Mouse (Mus musculus) adrenal gland, postnatal 0 days (tissue): Measurements from ENCODE around the gene Gm9. TPM values are rescaled to one million over a fixed set of nuclear protein-coding genes. Genes with fewer than 3 reads are reported as not detected.

Experiments
- polyA plus RNA-seq: library from polyadenylated mRNA; unstranded; fragments of >200 nt; fragmentation: Nextera tagmentation; extraction: Ambion mirVana; gene quantifications from 2 replicates; pipeline ENCODE4 v1.2.1, GENCODE M21; 2015

Gene Gm9
- not detected in 2 replicates for polyA plus RNA-seq

DNA sequence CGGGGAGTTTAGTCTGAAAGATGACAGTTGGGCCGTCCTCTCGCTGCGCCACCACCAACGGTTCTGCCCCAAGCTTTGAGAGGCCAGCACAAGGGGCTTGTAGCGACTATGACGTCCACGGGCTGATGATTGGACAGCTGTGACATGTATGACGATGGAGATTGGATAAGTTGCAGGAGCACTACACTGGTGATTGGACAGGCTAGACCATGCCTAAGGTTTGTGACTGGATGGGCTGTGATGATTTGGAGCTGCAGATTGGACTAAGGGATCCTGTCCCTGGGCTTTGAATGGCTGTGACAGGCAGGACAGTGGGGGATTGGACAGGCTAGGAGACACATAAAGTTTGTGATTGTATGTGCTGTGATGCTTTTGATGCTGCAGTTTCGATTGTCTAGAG is at the start of gene Gm9:
Gene Gm9, minus strand, starts transcription at position 101 of the 400 bp plus-strand sequence.

DNA sequence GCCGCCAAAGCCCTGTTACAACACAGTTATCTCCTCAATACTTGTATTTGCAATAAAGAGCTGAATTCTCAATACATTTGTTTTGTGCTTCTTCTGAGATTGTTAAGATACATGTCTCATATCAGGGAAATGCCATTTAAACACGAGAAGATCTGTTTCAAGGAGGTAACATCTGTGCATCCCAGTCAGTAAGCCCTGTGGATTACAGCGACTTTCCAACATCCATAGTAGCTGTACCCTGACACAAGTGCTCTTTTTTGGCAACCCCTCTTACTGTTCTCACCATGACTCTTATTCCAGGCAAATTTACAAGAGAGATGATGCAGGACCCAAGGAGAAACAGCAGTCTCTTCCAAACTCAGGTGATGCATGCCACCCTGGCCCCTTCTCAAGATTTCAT is 38.8 kb upstream of the Gm9 start, which contains the start of gene Rhox3a:
Gene Rhox3a, plus strand, starts transcription at position 301 of the 400 bp plus-strand sequence.

DNA sequence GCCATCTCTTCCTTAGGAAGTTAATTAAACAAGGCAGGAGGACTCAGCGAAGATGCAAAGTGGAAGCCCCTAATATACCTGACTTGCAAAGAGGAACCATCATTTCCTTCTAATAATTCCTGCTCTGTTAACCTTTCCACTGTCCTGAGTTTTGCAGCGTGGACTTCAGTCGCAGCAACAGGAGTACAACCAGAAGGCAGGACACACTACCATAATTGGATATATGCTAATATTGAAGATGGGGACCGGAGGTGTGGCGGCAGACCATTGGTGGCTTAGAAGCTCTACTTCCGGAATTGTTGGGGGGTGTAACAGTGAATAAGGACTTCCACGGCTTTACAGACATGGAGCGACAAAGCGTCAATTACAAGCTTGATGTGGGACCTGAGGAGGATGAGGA is 33.8 kb upstream of the Gm9 start, which contains the start of gene Rhox2a:
Gene Rhox2a, plus strand, starts transcription at position 301 of the 400 bp plus-strand sequence.

DNA sequence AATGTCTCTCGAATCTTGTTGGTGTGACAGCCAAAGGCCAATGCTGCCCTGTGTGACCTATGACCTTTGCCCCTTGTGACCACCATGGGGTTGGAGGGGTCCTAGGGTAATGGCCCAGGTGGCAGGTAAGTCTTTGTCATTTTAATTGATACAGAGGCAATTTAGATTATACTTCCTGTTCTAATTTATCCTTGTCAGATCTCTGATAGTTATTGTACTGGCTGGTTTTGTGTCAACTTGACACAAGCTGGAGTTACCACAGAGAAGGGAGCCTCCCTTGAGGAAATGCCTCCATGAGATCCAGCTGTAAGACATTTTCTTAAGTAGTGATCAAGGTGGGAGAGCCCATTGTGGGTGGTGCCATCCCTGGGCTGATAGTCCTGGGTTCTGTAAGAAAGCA is 11.3 kb upstream of the Gm9 start, which contains the start of gene Rhox1:
Gene Rhox1, minus strand, starts transcription at position 101 of the 400 bp plus-strand sequence.

DNA sequence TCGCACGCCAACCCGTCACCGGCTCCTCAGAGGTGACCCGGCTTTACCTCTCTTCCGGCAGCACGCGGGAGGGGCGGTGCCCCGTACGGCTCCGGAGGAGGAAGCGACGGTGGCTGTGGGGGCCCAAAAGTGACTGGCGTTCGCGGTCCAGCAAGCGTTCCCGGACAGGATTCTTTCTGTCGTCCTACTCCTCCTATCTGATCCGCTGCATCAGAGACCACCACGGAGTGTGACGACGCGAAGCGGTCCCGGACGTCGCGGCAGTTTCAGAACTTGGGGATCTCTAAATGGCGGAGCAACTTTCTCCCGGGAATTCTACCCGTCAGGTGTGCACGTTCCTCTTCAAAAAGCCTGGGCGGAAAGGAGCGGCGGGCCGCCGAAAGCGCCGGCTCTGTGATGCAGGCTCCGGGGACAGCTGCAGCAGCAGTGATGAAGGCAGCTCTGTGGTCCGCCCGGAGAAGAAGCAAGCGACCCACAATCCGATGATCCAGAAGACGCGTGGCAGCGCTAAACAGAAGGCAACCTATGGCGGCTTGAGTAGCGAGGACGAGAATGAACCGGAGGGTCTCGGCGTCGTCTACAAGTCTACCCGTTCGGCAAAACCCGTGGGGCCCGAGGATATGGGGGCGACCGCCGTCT is 19.6 kb downstream of the Gm9 start, which contains the start of the genes Ndufa1 and Rnf113a1:
Gene Ndufa1, minus strand, starts transcription at position 59 of the 639 bp plus-strand sequence.
Gene Rnf113a1, plus strand, starts transcription at position 141 of the 639 bp plus-strand sequence.

DNA sequence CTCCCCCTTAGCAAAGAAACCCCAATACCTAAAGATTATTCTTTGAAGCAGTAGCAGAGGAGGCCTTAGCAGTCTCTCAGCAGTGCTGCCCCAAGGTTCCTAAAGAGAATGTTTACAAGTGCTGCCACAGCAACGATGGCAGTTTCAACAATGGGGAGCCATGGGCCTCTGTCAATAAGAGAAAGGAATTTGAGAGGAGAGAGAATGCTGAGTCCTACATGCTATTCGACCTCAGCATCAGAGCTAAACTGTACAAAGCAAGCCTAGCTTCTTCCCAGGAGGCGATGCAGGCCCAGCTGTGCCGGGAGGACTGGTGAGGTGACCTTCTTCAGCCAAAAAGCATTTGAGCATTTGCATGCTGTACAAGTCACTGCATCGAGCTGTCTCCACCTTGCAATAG is 42.1 kb downstream of the Gm9 start, which contains the start of gene Akap14:
Gene Akap14, minus strand, starts transcription at position 101 of the 400 bp plus-strand sequence.

Other genes with a start within 250 kb of the Gm9 start
- 19.3 and 19.9 TPM in 2 replicates for gene Sept6, start 219.2 kb downstream of the Gm9 start, polyA plus RNA-seq
- 0.33 and 0.66 TPM in 2 replicates for gene Sowahd, start 162.2 kb downstream of the Gm9 start, polyA plus RNA-seq
- 810 and 1,409 TPM in 2 replicates for gene Rpl39, start 125.6 kb downstream of the Gm9 start, polyA plus RNA-seq
- gene Upf3b, start 100.7 kb downstream of the Gm9 start, polyA plus RNA-seq = 13.0 and 17.0 TPM in 2 replicates
- 11.6 and 12.9 TPM in 2 replicates for gene Nkap, start 84.2 kb downstream of the Gm9 start, polyA plus RNA-seq
- 0.16 TPM in 1 of 2 replicates, not detected in the other for gene Akap14, start 42.2 kb downstream of the Gm9 start, polyA plus RNA-seq
- gene Ndufa1, start 19.9 kb downstream of the Gm9 start, polyA plus RNA-seq = 789 and 799 TPM in 2 replicates
- gene Rnf113a1, start 19.8 kb downstream of the Gm9 start, polyA plus RNA-seq = 8.5 and 9.6 TPM in 2 replicates
- gene Rhox1, start 11.2 kb upstream of the Gm9 start, polyA plus RNA-seq = not detected in 2 replicates
- not detected in 2 replicates for gene Rhox2a, start 33.9 kb upstream of the Gm9 start, polyA plus RNA-seq
- gene Rhox3a, start 38.9 kb upstream of the Gm9 start, polyA plus RNA-seq = not detected in 2 replicates
- not detected in 2 replicates for gene Rhox4a, start 54.3 kb upstream of the Gm9 start, polyA plus RNA-seq
- gene Rhox3a2, start 169.0 kb upstream of the Gm9 start, polyA plus RNA-seq = not detected in 2 replicates
- not detected in 2 replicates for gene Rhox4a2, start 179.8 kb upstream of the Gm9 start, polyA plus RNA-seq
- not detected in 2 replicates for gene Rhox2b, start 201.0 kb upstream of the Gm9 start, polyA plus RNA-seq
- not detected in 2 replicates for gene Rhox4b, start 221.5 kb upstream of the Gm9 start, polyA plus RNA-seq
- gene Rhox2c, start 242.6 kb upstream of the Gm9 start, polyA plus RNA-seq = not detected in 2 replicates
- gene Rhox3c, start 247.5 kb upstream of the Gm9 start, polyA plus RNA-seq = not detected in 2 replicates